Mouse (Mus musculus) embryonic facial prominence, embryonic 11.5 days (tissue): Measurements from ENCODE around the gene Zfp385a. TPM values are rescaled to one million over a fixed set of nuclear protein-coding genes. Genes with fewer than 3 reads are reported as not detected.

ENCODE experiments used
- ATAC-seq: fragments of 200-750 bp; cut with Nextera tagmentation; replicated peaks from 2 replicates; pipeline ENCODE4 v1.8.0; 2017; ENCODE audit warnings: low read depth; ENCODE audit not compliant: insufficient number of reproducible peaks, low FRiP score, low TSS enrichment
- DNase-seq: peaks from one replicate; pipeline ENCODE4 v3.0.0-alpha.2; 2015; ENCODE audit warnings: low spot score
- H3K27ac ChIP-seq: fragments of 300-500 bp; sonication (generic); replicated peaks from 2 replicates; pipeline ENCODE4 v1.5.1; 2014; ENCODE audit warnings: mild to moderate bottlenecking, low read depth, low read length, control low read depth
- H3K27me3 ChIP-seq: fragments of 300-500 bp; sonication (generic); 2 replicates; pipeline ENCODE4 v1.6.1; 2014; ENCODE audit warnings: mild to moderate bottlenecking, low read length, moderate library complexity, mixed read lengths; ENCODE audit not compliant: control insufficient read depth, insufficient read depth
- H3K36me3 ChIP-seq: fragments of 300-500 bp; sonication (generic); replicated peaks from 2 replicates; pipeline ENCODE4 v1.6.1; 2014; ENCODE audit warnings: low read depth, mild to moderate bottlenecking, low read length, moderate library complexity, mixed read lengths; ENCODE audit not compliant: control insufficient read depth, insufficient read depth
- H3K4me1 ChIP-seq: fragments of 300-500 bp; sonication (generic); 2 replicates; pipeline ENCODE4 v1.6.1; 2014; ENCODE audit warnings: low read length, mixed read lengths; ENCODE audit not compliant: control insufficient read depth, insufficient read depth
- H3K4me2 ChIP-seq: fragments of 300-500 bp; sonication (generic); 2 replicates; pipeline ENCODE4 v1.6.1; 2014; ENCODE audit warnings: low read depth, mild to moderate bottlenecking, control low read depth, low read length, moderate library complexity
- H3K4me3 ChIP-seq: fragments of 300-500 bp; sonication (generic); 2 replicates; pipeline ENCODE4 v1.5.1; 2014; ENCODE audit warnings: low read depth, low read length, control low read depth
- H3K9ac ChIP-seq: fragments of 300-500 bp; sonication (generic); replicated peaks from 2 replicates; pipeline ENCODE4 v1.6.1; 2014; ENCODE audit warnings: mild to moderate bottlenecking, control low read depth, low read length
- H3K9me3 ChIP-seq: fragments of 300-500 bp; sonication (generic); replicated peaks from 2 replicates; pipeline ENCODE4 v1.6.1; 2016; ENCODE audit warnings: mild to moderate bottlenecking, low read length, inconsistent platforms, mixed read lengths; ENCODE audit not compliant: control insufficient read depth
- WGBS: fragments of 180-500 bp; shearing (Covaris S2); extraction: QIAGEN DNeasy Blood & Tissue Kit; methylation state at CpG from one replicate; pipeline ENCODE4 v1.1.7; 2014; 5-methylcytosine and 5-hydroxymethylcytosine counted together
- polyA plus RNA-seq: library from polyadenylated mRNA; unstranded; fragments of >200 nt; fragmentation: Nextera tagmentation; extraction: Ambion mirVana; gene quantifications from 2 replicates; pipeline ENCODE4 v1.2.1, GENCODE M21; 2014

Zfp385a gene
- polyA plus RNA-seq, 1 experiment from 2014 or later, result 12.2 TPM

- WGBS, result 12% methylated on average over 4 of the region's 4 CpGs
- H3K4me3 ChIP-seq, result no peak overlapping the region
- DNase-seq (no peak), ATAC-seq (no peak)
- no peaks in the 10 kb centered on the region for H3K36me3 ChIP-seq
- H3K9ac ChIP-seq, result no peak overlapping the region; the same call in 1 of the 2 replicates
- no peak overlapping the region for H3K4me2 ChIP-seq
- peaks cover 2% of the 10 kb centered on the region; the same call in 1 of the 2 replicates for H3K4me1 ChIP-seq
- no peaks in the 10 kb centered on the region for H3K9me3 ChIP-seq
- H3K27ac ChIP-seq, result no peak overlapping the region
- H3K27me3 ChIP-seq, result peaks cover 7% of the 10 kb centered on the region; the same call in 1 of the 2 replicates
Observed at GRCm38 (mm10) chr15:103340786-103341185, 893 bp upstream of the Zfp385a start.

GRCm38 (mm10) chr15:103339166-103339960 lies 530 bp downstream of the Zfp385a start:
- Histone ChIP-seq H3K9ac (peak overlapping the region; percentile 57), H3K9me3 (no peaks in the 10 kb centered on the region), H3K36me3 (no peaks in the 10 kb centered on the region), H3K4me1 (peaks cover 3% of the 10 kb centered on the region), H3K4me2 (peak overlapping the region; percentile 86), H3K27me3 (peaks cover 7% of the 10 kb centered on the region; the same call in 1 of the 2 replicates), H3K4me3 (peak overlapping the region; percentile 61), H3K27ac (no peak overlapping the region)
- WGBS, result 2% methylated on average over 22 of the region's 31 CpGs
- DNase-seq, result no peak
- ATAC-seq, result peak; percentile 14; the same call in 1 of the 2 replicates

GRCm38 (mm10) chr15:103338829-103339165 lies 1.1 kb downstream of the Zfp385a start:
- Histone ChIP-seq H3K27me3 (peaks cover 7% of the 10 kb centered on the region; the same call in 1 of the 2 replicates), H3K27ac (no peak overlapping the region), H3K4me3 (peak overlapping the region; percentile 61), H3K4me2 (peak overlapping the region; percentile 86), H3K4me1 (peaks cover 7% of the 10 kb centered on the region), H3K9ac (no peak overlapping the region), H3K36me3 (no peaks in the 10 kb centered on the region), H3K9me3 (no peaks in the 10 kb centered on the region)
- no peak for DNase-seq
- WGBS, result 28% methylated on average over 4 of the region's 4 CpGs
- ATAC-seq, result no peak

- WGBS, result 12% methylated on average over 11 of the region's 11 CpGs
- Histone ChIP-seq H3K4me3 (no peak overlapping the region), H3K4me1 (peaks cover 7% of the 10 kb centered on the region), H3K27me3 (peaks cover 7% of the 10 kb centered on the region; the same call in 1 of the 2 replicates), H3K9ac (no peak overlapping the region), H3K27ac (no peak overlapping the region), H3K4me2 (no peak overlapping the region), H3K36me3 (no peaks in the 10 kb centered on the region), H3K9me3 (no peaks in the 10 kb centered on the region)
- DNase-seq (no peak), ATAC-seq (no peak)
Observed at GRCm38 (mm10) chr15:103336996-103337667, 2.8 kb downstream of the Zfp385a start.

- H3K27ac ChIP-seq, result no peak overlapping the region
- DNase-seq, result no peak
- H3K4me1 ChIP-seq, result peaks cover 5% of the 10 kb centered on the region
- no peaks in the 10 kb centered on the region for H3K36me3 ChIP-seq
- peak overlapping the region; percentile 10; the same call in 1 of the 2 replicates for H3K9ac ChIP-seq
- ATAC-seq, result no peak
- 27% methylated on average over 7 of the region's 7 CpGs for WGBS
- H3K4me3 ChIP-seq, result no peak overlapping the region
- no peaks in the 10 kb centered on the region for H3K9me3 ChIP-seq
- no peak overlapping the region for H3K4me2 ChIP-seq
- peaks cover 3% of the 10 kb centered on the region; the same call in 1 of the 2 replicates for H3K27me3 ChIP-seq
Observed at GRCm38 (mm10) chr15:103335488-103336235, 4.2 kb downstream of the Zfp385a start.

- no peaks in the 10 kb centered on the region for H3K9me3 ChIP-seq
- H3K9ac ChIP-seq, result no peak overlapping the region; the same call in 1 of the 2 replicates
- 65% methylated on average over 3 of the region's 3 CpGs for WGBS
- H3K4me3 ChIP-seq, result no peak overlapping the region
- ATAC-seq (no peak), DNase-seq (no peak)
- H3K4me1 ChIP-seq, result peaks cover 5% of the 10 kb centered on the region
- H3K27ac ChIP-seq, result no peak overlapping the region
- no peak overlapping the region for H3K4me2 ChIP-seq
- H3K36me3 ChIP-seq, result no peaks in the 10 kb centered on the region
- H3K27me3 ChIP-seq, result peaks cover under 1% of the 10 kb centered on the region; the same call in 1 of the 2 replicates
Observed at GRCm38 (mm10) chr15:103335040-103335439, 4.9 kb downstream of the Zfp385a start.

- H3K4me1 ChIP-seq, result peaks cover 5% of the 10 kb centered on the region
- no peaks in the 10 kb centered on the region; the same call in 1 of the 2 replicates for H3K27me3 ChIP-seq
- no peak overlapping the region for H3K4me3 ChIP-seq
- no peak overlapping the region for H3K9ac ChIP-seq
- H3K27ac ChIP-seq, result no peak overlapping the region
- no peaks in the 10 kb centered on the region for H3K36me3 ChIP-seq
- H3K9me3 ChIP-seq, result no peaks in the 10 kb centered on the region
- DNase-seq, result peak; percentile 65
- peak overlapping the region; percentile 20 for H3K4me2 ChIP-seq
- 0 out of 2 replicates have a peak, but pooled peaks have one; percentile 7 for ATAC-seq
- 5% methylated on average over 2 of the region's 2 CpGs for WGBS
Observed at GRCm38 (mm10) chr15:103334194-103334593, 5.7 kb downstream of the Zfp385a start.
